Mouse (Mus musculus): Measurements from ENCODE around the gene Vat1l. TPM values are rescaled to one million over a fixed set of nuclear protein-coding genes. Genes with fewer than 3 reads are reported as not detected.
A peak's percentile ranks its signal among the peaks of the same experiment; 100 is the strongest.

Gene Vat1l
- polyA plus RNA-seq, 1 experiment from 2014 or later: 41.3 TPM

- Histone ChIP-seq H3K27ac (ENCODE audit: low read length) (peak overlapping the region; percentile 3; the same call in 1 of the 2 replicates), H3K4me1 (replicated peaks; ENCODE audit: control insufficient read depth, insufficient read depth, low read length) (peaks cover 7% of the 10 kb centered on the region), H3K4me2 (ENCODE audit: low read length) (no peak overlapping the region), H3K9ac (replicated peaks; ENCODE audit: low read depth, low read length) (no peak overlapping the region), H3K9me3 (ENCODE audit: control insufficient read depth, low read length) (no peaks in the 10 kb centered on the region), H3K4me3 (replicated peaks; ENCODE audit: low read length) (no peak overlapping the region), H3K27me3 (replicated peaks; ENCODE audit: control insufficient read depth, insufficient read depth, low read length) (no peaks in the 10 kb centered on the region), H3K36me3 (ENCODE audit: control insufficient read depth, insufficient read depth) (no peaks in the 10 kb centered on the region)
- peak; percentile 20; the same call in 1 of the 2 replicates for ATAC-seq
- 69% methylated on average over 8 of the region's 8 CpGs for WGBS
Observed at GRCm38 (mm10) chr8:114274558-114274957, 69.1 kb downstream of the Vat1l start.

GRCm38 (mm10) chr8:114281101-114281500 lies 75.7 kb downstream of the Vat1l start:
- Histone ChIP-seq H3K4me3 (replicated peaks; ENCODE audit: low read length) (no peak overlapping the region), H3K27ac (ENCODE audit: low read length) (no peak overlapping the region), H3K9ac (replicated peaks; ENCODE audit: low read depth, low read length) (no peak overlapping the region), H3K9me3 (ENCODE audit: control insufficient read depth, low read length) (no peaks in the 10 kb centered on the region), H3K27me3 (replicated peaks; ENCODE audit: control insufficient read depth, insufficient read depth, low read length) (no peaks in the 10 kb centered on the region), H3K4me1 (replicated peaks; ENCODE audit: control insufficient read depth, insufficient read depth, low read length) (no peaks in the 10 kb centered on the region), H3K4me2 (ENCODE audit: low read length) (no peak overlapping the region), H3K36me3 (ENCODE audit: control insufficient read depth, insufficient read depth) (no peaks in the 10 kb centered on the region)
- 78% methylated on average over 1 of the region's 1 CpGs for WGBS
- no peak for ATAC-seq

- Histone ChIP-seq H3K36me3 (ENCODE audit: control insufficient read depth, insufficient read depth) (no peaks in the 10 kb centered on the region), H3K27me3 (replicated peaks; ENCODE audit: control insufficient read depth, insufficient read depth, low read length) (no peaks in the 10 kb centered on the region), H3K4me1 (replicated peaks; ENCODE audit: control insufficient read depth, insufficient read depth, low read length) (peaks cover 17% of the 10 kb centered on the region), H3K9ac (replicated peaks; ENCODE audit: low read depth, low read length) (no peak overlapping the region), H3K27ac (ENCODE audit: low read length) (peak overlapping the region; percentile 80), H3K4me3 (replicated peaks; ENCODE audit: low read length) (no peak overlapping the region), H3K4me2 (ENCODE audit: low read length) (peak overlapping the region; percentile 20), H3K9me3 (ENCODE audit: control insufficient read depth, low read length) (no peaks in the 10 kb centered on the region)
- peak; percentile 91 for ATAC-seq
- 18% methylated on average over 11 of the region's 11 CpGs for WGBS
Observed at GRCm38 (mm10) chr8:114294889-114295748, 89.7 kb downstream of the Vat1l start.

- H3K36me3 ChIP-seq (ENCODE audit: control insufficient read depth, insufficient read depth): no peaks in the 10 kb centered on the region
- no peaks in the 10 kb centered on the region for H3K27me3 ChIP-seq (replicated peaks; ENCODE audit: control insufficient read depth, insufficient read depth, low read length)
- no peaks in the 10 kb centered on the region for H3K9me3 ChIP-seq (ENCODE audit: control insufficient read depth, low read length)
- H3K4me3 ChIP-seq (replicated peaks; ENCODE audit: low read length): no peak overlapping the region
- ATAC-seq: no peak; the same call in 1 of the 2 replicates
- peak overlapping the region; percentile 80 for H3K27ac ChIP-seq (ENCODE audit: low read length)
- no peak overlapping the region for H3K9ac ChIP-seq (replicated peaks; ENCODE audit: low read depth, low read length)
- WGBS: 62% methylated on average over 3 of the region's 3 CpGs
- no peak overlapping the region for H3K4me2 ChIP-seq (ENCODE audit: low read length)
- H3K4me1 ChIP-seq (replicated peaks; ENCODE audit: control insufficient read depth, insufficient read depth, low read length): peaks cover 17% of the 10 kb centered on the region
Observed at GRCm38 (mm10) chr8:114295749-114296067, 90.3 kb downstream of the Vat1l start.

GRCm38 (mm10) chr8:114298253-114298652 lies 92.8 kb downstream of the Vat1l start:
- no peak for ATAC-seq
- no peak overlapping the region for H3K4me2 ChIP-seq (ENCODE audit: low read length)
- peaks cover 17% of the 10 kb centered on the region for H3K4me1 ChIP-seq (replicated peaks; ENCODE audit: control insufficient read depth, insufficient read depth, low read length)
- no peaks in the 10 kb centered on the region for H3K9me3 ChIP-seq (ENCODE audit: control insufficient read depth, low read length)
- no peaks in the 10 kb centered on the region for H3K27me3 ChIP-seq (replicated peaks; ENCODE audit: control insufficient read depth, insufficient read depth, low read length)
- no peak overlapping the region for H3K9ac ChIP-seq (replicated peaks; ENCODE audit: low read depth, low read length)
- H3K27ac ChIP-seq (ENCODE audit: low read length): no peak overlapping the region
- no peak overlapping the region for H3K4me3 ChIP-seq (replicated peaks; ENCODE audit: low read length)
- no peaks in the 10 kb centered on the region for H3K36me3 ChIP-seq (ENCODE audit: control insufficient read depth, insufficient read depth)
- 46% methylated on average over 2 of the region's 2 CpGs for WGBS

- H3K36me3 ChIP-seq (ENCODE audit: control insufficient read depth, insufficient read depth): no peaks in the 10 kb centered on the region
- WGBS: 55% methylated on average over 7 of the region's 7 CpGs
- H3K27me3 ChIP-seq (replicated peaks; ENCODE audit: control insufficient read depth, insufficient read depth, low read length): no peaks in the 10 kb centered on the region
- H3K4me1 ChIP-seq (replicated peaks; ENCODE audit: control insufficient read depth, insufficient read depth, low read length): peaks cover 10% of the 10 kb centered on the region
- H3K4me2 ChIP-seq (ENCODE audit: low read length): no peak overlapping the region
- no peak overlapping the region for H3K4me3 ChIP-seq (replicated peaks; ENCODE audit: low read length)
- no peak for ATAC-seq
- no peak overlapping the region for H3K9ac ChIP-seq (replicated peaks; ENCODE audit: low read depth, low read length)
- H3K27ac ChIP-seq (ENCODE audit: low read length): no peak overlapping the region
- no peaks in the 10 kb centered on the region for H3K9me3 ChIP-seq (ENCODE audit: control insufficient read depth, low read length)
Observed at GRCm38 (mm10) chr8:114300072-114300471, 94.7 kb downstream of the Vat1l start.

- 29% methylated on average over 5 of the region's 5 CpGs for WGBS
- ATAC-seq: peak; percentile 85
- no peak overlapping the region for H3K4me2 ChIP-seq (ENCODE audit: low read length)
- no peaks in the 10 kb centered on the region for H3K36me3 ChIP-seq (ENCODE audit: control insufficient read depth, insufficient read depth)
- H3K27ac ChIP-seq (ENCODE audit: low read length): peak overlapping the region; percentile 56
- H3K27me3 ChIP-seq (replicated peaks; ENCODE audit: control insufficient read depth, insufficient read depth, low read length): no peaks in the 10 kb centered on the region
- no peak overlapping the region for H3K9ac ChIP-seq (replicated peaks; ENCODE audit: low read depth, low read length)
- no peaks in the 10 kb centered on the region for H3K9me3 ChIP-seq (ENCODE audit: control insufficient read depth, low read length)
- no peak overlapping the region for H3K4me3 ChIP-seq (replicated peaks; ENCODE audit: low read length)
- peaks cover 8% of the 10 kb centered on the region for H3K4me1 ChIP-seq (replicated peaks; ENCODE audit: control insufficient read depth, insufficient read depth, low read length)
Observed at GRCm38 (mm10) chr8:114306296-114306695, 100.9 kb downstream of the Vat1l start.

GRCm38 (mm10) chr8:114314669-114315325 lies 109.4 kb downstream of the Vat1l start:
- Histone ChIP-seq H3K27ac (ENCODE audit: low read length) (no peak overlapping the region), H3K9me3 (ENCODE audit: control insufficient read depth, low read length) (peaks cover 2% of the 10 kb centered on the region; the same call in 1 of the 2 replicates), H3K27me3 (replicated peaks; ENCODE audit: control insufficient read depth, insufficient read depth, low read length) (no peaks in the 10 kb centered on the region), H3K9ac (replicated peaks; ENCODE audit: low read depth, low read length) (no peak overlapping the region), H3K4me2 (ENCODE audit: low read length) (no peak overlapping the region), H3K36me3 (ENCODE audit: control insufficient read depth, insufficient read depth) (no peaks in the 10 kb centered on the region), H3K4me1 (replicated peaks; ENCODE audit: control insufficient read depth, insufficient read depth, low read length) (peaks cover 8% of the 10 kb centered on the region), H3K4me3 (replicated peaks; ENCODE audit: low read length) (no peak overlapping the region)
- peak; percentile 59 for ATAC-seq
- WGBS: 32% methylated on average over 5 of the region's 5 CpGs

GRCm38 (mm10) chr8:114318161-114318560 lies 112.7 kb downstream of the Vat1l start:
- Histone ChIP-seq H3K9ac (replicated peaks; ENCODE audit: low read depth, low read length) (no peak overlapping the region), H3K27ac (ENCODE audit: low read length) (no peak overlapping the region), H3K4me1 (replicated peaks; ENCODE audit: control insufficient read depth, insufficient read depth, low read length) (peaks cover 8% of the 10 kb centered on the region), H3K4me3 (replicated peaks; ENCODE audit: low read length) (no peak overlapping the region), H3K4me2 (ENCODE audit: low read length) (no peak overlapping the region), H3K36me3 (ENCODE audit: control insufficient read depth, insufficient read depth) (no peaks in the 10 kb centered on the region), H3K27me3 (replicated peaks; ENCODE audit: control insufficient read depth, insufficient read depth, low read length) (no peaks in the 10 kb centered on the region), H3K9me3 (ENCODE audit: control insufficient read depth, low read length) (no peaks in the 10 kb centered on the region)
- no peak for ATAC-seq
- 48% methylated on average over 4 of the region's 4 CpGs for WGBS

Measured in forebrain, embryonic 16.5 days (tissue).